Mouse (Mus musculus) small intestine, adult 2 months (tissue): ENCODE measurements around the gene Mrps34.

ENCODE experiments used
- CTCF ChIP-seq: fragments of 200-500 bp; IDR thresholded peaks from 2 replicates; pipeline ENCODE4 v1.5.1; 2012; ENCODE audit warnings: low read depth, mild to moderate bottlenecking, control low read depth, inconsistent platforms, low read length, moderate library complexity, mixed read lengths; ENCODE audit not compliant: insufficient replicate concordance, insufficient read length; ENCODE audit errors: extremely low read depth
- POLR2A ChIP-seq: fragments of 200-500 bp; IDR thresholded peaks from 2 replicates; pipeline ENCODE4 v1.6.1; 2012; ENCODE audit warnings: low read depth, mild to moderate bottlenecking, control low read depth, inconsistent platforms, low read length, moderate library complexity

GRCm38 (mm10) chr17:24935666-24936065 is 40.8 kb downstream of the Mrps34 start:
- no peak for TF ChIP-seq POLR2A
- TF ChIP-seq CTCF: no peak
